Mouse (Mus musculus) spleen, adult 2 months (tissue): ENCODE results near the gene Olfr582. TPM values are rescaled to one million over a fixed set of nuclear protein-coding genes. Genes with fewer than 3 reads are reported as not detected.

ENCODE experiments used
- DNase-seq, 2 experiments: peaks; one replicate each; pipeline versions ENCODE4 v3.0.0 to v3.0.0-alpha.2; 2012 to 2021; ENCODE audit warnings: low spot score in 2 of 2, low read depth in 1 of 2
- H3K27ac ChIP-seq: fragments of 200-500 bp; 2 replicates; pipeline ENCODE4 v1.5.1; 2012; ENCODE audit warnings: low read length, inconsistent platforms; ENCODE audit not compliant: insufficient read depth
- H3K27me3 ChIP-seq: fragments of 200-500 bp; 2 replicates; pipeline ENCODE4 v1.6.1; 2012; ENCODE audit warnings: mild to moderate bottlenecking, moderate library complexity, low read length, inconsistent platforms; ENCODE audit not compliant: control insufficient read depth, insufficient read depth
- H3K36me3 ChIP-seq: fragments of 200-500 bp; 2 replicates; pipeline ENCODE4 v1.6.1; 2012; ENCODE audit warnings: mild to moderate bottlenecking, low read length, inconsistent platforms; ENCODE audit not compliant: control insufficient read depth, insufficient read depth
- H3K4me1 ChIP-seq: fragments of 200-500 bp; 2 replicates; pipeline ENCODE4 v1.6.1; 2011; ENCODE audit warnings: inconsistent platforms; ENCODE audit not compliant: control insufficient read depth, insufficient read depth, insufficient read length
- H3K4me3 ChIP-seq: fragments of 200-500 bp; 2 replicates; pipeline ENCODE4 v1.5.1; 2011; ENCODE audit warnings: mild to moderate bottlenecking, inconsistent platforms; ENCODE audit not compliant: insufficient read depth, insufficient read length; ENCODE audit errors: extremely low read depth
- CTCF ChIP-seq: fragments of 200-500 bp; IDR thresholded peaks from 2 replicates; pipeline ENCODE4 v1.5.1; 2011; ENCODE audit warnings: mild to moderate bottlenecking, inconsistent platforms; ENCODE audit not compliant: insufficient read depth, insufficient read length, insufficient replicate concordance; ENCODE audit errors: extremely low read depth
- POLR2A ChIP-seq: fragments of 200-500 bp; IDR thresholded peaks from 2 replicates; pipeline ENCODE4 v1.6.1; 2011; ENCODE audit warnings: low read depth, low read length, inconsistent platforms
- WGBS: fragments of 180-500 bp; shearing (Covaris S2); methylation state at CpG from one replicate; pipeline ENCODE4 v1.1.7; 2018; 5-methylcytosine and 5-hydroxymethylcytosine counted together
- polyA plus RNA-seq: library from polyadenylated mRNA; depleted of rRNA; stranded (reverse); fragments of >200 nt; gene quantifications from 2 replicates; pipeline ENCODE4 v1.2.3, GENCODE M21; 2012; rRNA removed

The Olfr582 gene
- polyA plus RNA-seq, result not detected in 2 replicates

- no peak within 1 kb of the TSS for H3K27ac ChIP-seq
- H3K4me3 ChIP-seq, result no peak within 1 kb of the TSS
- H3K27me3 ChIP-seq, result no peaks in the 10 kb centered on the region
- TF ChIP-seq CTCF, result no peak
- TF ChIP-seq POLR2A, result no peak
- H3K36me3 ChIP-seq, result no peaks in the 10 kb centered on the region
- DNase-seq, result no peak
- no peaks in the 10 kb centered on the region for H3K4me1 ChIP-seq
These were observed at the start of gene Olfr582 for GRCm38 (mm10) chr7:103037724-103038123. Gene Olfr582, plus strand, starts transcription at chr7:103038024.

- H3K4me3 ChIP-seq, result no peak within 1 kb of the TSS
- TF ChIP-seq POLR2A (no peak), CTCF (no peak)
- no peak for DNase-seq
- H3K36me3 ChIP-seq, result no peaks in the 10 kb centered on the region
- 67% methylated on average over 3 of the region's 3 CpGs for WGBS
- no peaks in the 10 kb centered on the region for H3K27me3 ChIP-seq
- H3K27ac ChIP-seq, result no peak within 1 kb of the TSS
- no peaks in the 10 kb centered on the region for H3K4me1 ChIP-seq
These were observed 48.6 kb upstream of the Olfr582 start, which contains the start of gene Olfr578 for GRCm38 (mm10) chr7:102989224-102989623. Gene Olfr578, minus strand, starts transcription at chr7:102989324.

GRCm38 (mm10) chr7:103051000-103051399, 13.2 kb downstream of the Olfr582 start, which contains the start of gene Olfr583:
Gene Olfr583, plus strand, starts transcription at chr7:103051300.
- 94% methylated on average over 1 of the region's 1 CpGs for WGBS

GRCm38 (mm10) chr7:103081585-103081984, 43.8 kb downstream of the Olfr582 start, which contains the start of gene Olfr584:
Gene Olfr584, plus strand, starts transcription at chr7:103081885.
- H3K36me3 ChIP-seq, result no peaks in the 10 kb centered on the region
- 78% methylated on average over 1 of the region's 1 CpGs for WGBS
- H3K4me1 ChIP-seq, result no peaks in the 10 kb centered on the region
- H3K27me3 ChIP-seq, result no peaks in the 10 kb centered on the region
- TF ChIP-seq CTCF, result no peak
- TF ChIP-seq POLR2A, result no peak
- H3K4me3 ChIP-seq, result no peak within 1 kb of the TSS
- H3K27ac ChIP-seq, result no peak within 1 kb of the TSS
- no peak for DNase-seq

More at GRCm38 (mm10) chr7:103051000-103051399, 13.2 kb downstream of the Olfr582 start, which contains the start of gene Olfr583:
- no peak for DNase-seq
- Histone ChIP-seq H3K4me3 (no peak within 1 kb of the TSS), H3K27me3 (no peaks in the 10 kb centered on the region), H3K4me1 (no peaks in the 10 kb centered on the region), H3K27ac (no peak within 1 kb of the TSS), H3K36me3 (no peaks in the 10 kb centered on the region)
- TF ChIP-seq POLR2A (no peak), CTCF (no peak)

Other genes starting within 250 kb of the Olfr582 start
- gene Olfr564, start 234.5 kb upstream of the Olfr582 start, polyA plus RNA-seq, result not detected in 2 replicates
- gene Olfr566, start 179.3 kb upstream of the Olfr582 start, polyA plus RNA-seq, result not detected in 2 replicates
- gene Olfr568, start 160.9 kb upstream of the Olfr582 start, polyA plus RNA-seq, result not detected in 2 replicates
- not detected in 2 replicates for gene Olfr569, start 147.1 kb upstream of the Olfr582 start, polyA plus RNA-seq
- not detected in 2 replicates for gene Olfr570, start 143.4 kb upstream of the Olfr582 start, polyA plus RNA-seq
- not detected in 2 replicates for gene Olfr571, start 120.5 kb upstream of the Olfr582 start, polyA plus RNA-seq
- gene Olfr572, start 113.6 kb upstream of the Olfr582 start, polyA plus RNA-seq, result not detected in 2 replicates
- not detected in 2 replicates for gene Olfr573-ps1, start 95.4 kb upstream of the Olfr582 start, polyA plus RNA-seq
- not detected in 2 replicates for gene Olfr574, start 89.6 kb upstream of the Olfr582 start, polyA plus RNA-seq
- not detected in 2 replicates for gene Olfr575, start 79.2 kb upstream of the Olfr582 start, polyA plus RNA-seq
- not detected in 2 replicates for gene Olfr576, start 75.4 kb upstream of the Olfr582 start, polyA plus RNA-seq
- not detected in 2 replicates for gene Olfr577, start 62.1 kb upstream of the Olfr582 start, polyA plus RNA-seq
- gene Olfr578, start 48.7 kb upstream of the Olfr582 start, polyA plus RNA-seq, result not detected in 2 replicates
- not detected in 2 replicates for gene Olfr583, start 13.3 kb downstream of the Olfr582 start, polyA plus RNA-seq
- gene Olfr584, start 43.9 kb downstream of the Olfr582 start, polyA plus RNA-seq, result not detected in 2 replicates
- gene Olfr585, start 59.7 kb downstream of the Olfr582 start, polyA plus RNA-seq, result not detected in 2 replicates
- gene Olfr586, start 87.6 kb downstream of the Olfr582 start, polyA plus RNA-seq, result not detected in 2 replicates
- gene Olfr588-ps1, start 102.9 kb downstream of the Olfr582 start, polyA plus RNA-seq, result not detected in 2 replicates
- not detected in 2 replicates for gene Olfr589, start 118.3 kb downstream of the Olfr582 start, polyA plus RNA-seq
- gene Olfr591, start 140.3 kb downstream of the Olfr582 start, polyA plus RNA-seq, result not detected in 2 replicates
- gene Olfr592, start 146.8 kb downstream of the Olfr582 start, polyA plus RNA-seq, result not detected in 2 replicates
- gene Olfr593, start 173.8 kb downstream of the Olfr582 start, polyA plus RNA-seq, result not detected in 2 replicates
- gene Olfr594, start 179.0 kb downstream of the Olfr582 start, polyA plus RNA-seq, result not detected in 2 replicates
- not detected in 2 replicates for gene Usp17ld, start 214.5 kb downstream of the Olfr582 start, polyA plus RNA-seq